Mouse (Mus musculus) liver, adult 2 months (tissue): ENCODE measurements around the gene Arhgap32.

Experiments used
- CTCF ChIP-seq: fragments of 200-500 bp; IDR thresholded peaks from 2 replicates; pipeline ENCODE4 v1.5.1; 2011; ENCODE audit warnings: low read depth, low read length, control low read depth
- POLR2A ChIP-seq: fragments of 200-500 bp; IDR thresholded peaks from 2 replicates; pipeline ENCODE4 v1.6.1; 2011; ENCODE audit warnings: low read length, control low read depth; ENCODE audit not compliant: insufficient read depth; ENCODE audit errors: extremely low read depth

DNA sequence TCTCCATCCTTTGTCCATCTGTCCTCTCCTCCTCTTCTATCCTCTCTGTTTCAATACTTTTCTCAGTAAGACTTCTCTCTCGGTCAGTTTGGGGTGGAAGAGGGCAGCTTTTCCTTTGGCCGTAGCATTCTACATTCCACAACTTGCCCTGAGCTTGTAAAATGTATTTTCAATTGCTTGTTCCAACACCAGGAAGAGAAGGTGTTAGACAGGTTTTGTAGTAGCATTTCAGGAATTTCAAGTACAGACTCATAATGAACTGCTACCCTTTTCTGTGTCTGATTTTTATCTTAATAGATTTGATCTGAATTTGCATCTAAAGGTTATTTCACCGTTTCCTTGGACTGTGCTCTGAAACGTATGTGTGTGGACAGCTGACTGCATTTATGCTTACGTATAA is 336 bp downstream of the Arhgap32 start:
- TF ChIP-seq POLR2A (no peak), CTCF (no peak)
